Mouse (Mus musculus) ES-E14 (cell line): ENCODE measurements at regions not wholly inside any gene's neighbourhood (a gene's known extent, or its start where the extent isn't known, plus 50 kb on each side); places are given as distances from the start of the nearest gene placed in this dataset.

Experiments used
- DNase-seq: peaks from one replicate; pipeline ENCODE4 v3.0.0-alpha.2; 2013; ENCODE audit warnings: low read depth, low spot score
- H3K27ac ChIP-seq: 2 replicates; pipeline ENCODE4 v1.5.1; 2012; ENCODE audit warnings: low read depth, mild to moderate bottlenecking, low read length, moderate library complexity, mixed read lengths; ENCODE audit not compliant: poor library complexity, insufficient read depth, severe bottlenecking
- H3K36me3 ChIP-seq: 2 replicates; pipeline ENCODE4 v1.6.1; 2012; ENCODE audit warnings: mild to moderate bottlenecking, low read length, moderate library complexity, mixed read lengths; ENCODE audit not compliant: control insufficient read depth, poor library complexity, insufficient read depth, severe bottlenecking
- H3K4me1 ChIP-seq, 2 experiments: fragments of 150-350 bp in 1 of 2; sonication (generic) in 1 of 2; 2 replicates each; pipeline ENCODE4 v1.6.1; 2012; ENCODE audit warnings: low read length in 2 of 2, mild to moderate bottlenecking in 1 of 2, mixed read lengths in 1 of 2; ENCODE audit not compliant: control insufficient read depth in 2 of 2, insufficient read depth in 2 of 2, poor library complexity in 1 of 2
- H3K4me3 ChIP-seq, 2 experiments: fragments of 150-350 bp in 1 of 2; sonication (generic) in 1 of 2; 2 replicates each; pipeline ENCODE4 v1.5.1; 2012; ENCODE audit warnings: low read length in 2 of 2, low read depth in 1 of 2, mild to moderate bottlenecking in 1 of 2, mixed read lengths in 1 of 2; ENCODE audit not compliant: insufficient read depth in 1 of 2, poor library complexity in 1 of 2, severe bottlenecking in 1 of 2
- H3K9ac ChIP-seq: 2 replicates; pipeline ENCODE4 v1.6.1; 2012; ENCODE audit warnings: low read depth, mild to moderate bottlenecking, low read length, mixed read lengths; ENCODE audit not compliant: poor library complexity, insufficient read depth, severe bottlenecking
- H3K9me3 ChIP-seq: fragments of 150-350 bp; sonication (generic); 2 replicates; pipeline ENCODE4 v1.6.1; 2012; ENCODE audit warnings: low read depth, mild to moderate bottlenecking, low read length; ENCODE audit not compliant: control insufficient read depth, insufficient read depth
- CHD2 ChIP-seq: IDR thresholded peaks from 2 replicates; pipeline ENCODE4 v1.6.1; 2014; ENCODE audit warnings: mild to moderate bottlenecking, low read depth, low read length, inconsistent platforms
- HCFC1 ChIP-seq: IDR thresholded peaks from 2 replicates; pipeline ENCODE4 v1.6.1; 2012; ENCODE audit warnings: low read length, inconsistent platforms, borderline replicate concordance; ENCODE audit not compliant: insufficient read depth
- MAFK ChIP-seq: IDR thresholded peaks from 2 replicates; pipeline ENCODE4 v1.6.1; 2014; ENCODE audit warnings: mild to moderate bottlenecking, low read depth, low read length, inconsistent platforms; ENCODE audit not compliant: insufficient read depth
- ZC3H11A ChIP-seq: IDR thresholded peaks from 2 replicates; pipeline ENCODE4 v1.6.1; 2012; ENCODE audit warnings: low read depth, mild to moderate bottlenecking, inconsistent platforms, low read length, borderline replicate concordance
- ZNF384 ChIP-seq: IDR thresholded peaks from 2 replicates; pipeline ENCODE4 v1.6.1; 2012; ENCODE audit warnings: low read depth, low read length, inconsistent platforms
- in situ Hi-C, 2 experiments: fragments of 600-800 bp; cut with MboI; formaldehyde crosslinking; loops; one replicate each; pipeline ENCODE4 v1.15.1; 2025; ENCODE audit warnings: low sequenced_read_pairs in 2 of 2, inconsistent platforms in 1 of 2; ENCODE audit not compliant: unreplicated experiment in 2 of 2

DNA sequence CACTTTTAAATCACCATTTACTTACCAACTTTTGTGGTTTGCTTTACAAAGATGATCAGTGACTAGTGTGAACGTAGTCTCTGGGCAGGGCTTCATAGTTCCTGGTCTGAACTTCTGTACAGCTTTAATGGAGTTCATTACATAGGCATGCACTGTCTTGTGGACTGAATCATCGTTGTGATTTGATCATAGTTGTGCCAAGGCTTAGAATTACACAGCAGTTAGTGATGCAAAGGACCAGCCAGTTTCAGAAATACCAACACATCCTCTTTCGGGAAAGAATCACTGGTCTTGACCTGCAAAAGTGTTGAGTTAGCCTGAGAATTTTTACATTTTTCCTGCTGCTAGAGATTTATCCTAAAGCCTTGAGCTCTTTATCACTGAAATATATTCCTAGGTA lies 222.3 kb upstream of the Marcks start:
- Histone ChIP-seq H3K4me1 (no peaks in the 10 kb centered on the region), H3K4me3 (no peak overlapping the region), H3K9ac (no peak overlapping the region), H3K36me3 (no peaks in the 10 kb centered on the region), H3K9me3 (no peaks in the 10 kb centered on the region), H3K27ac (no peak overlapping the region)
- in situ Hi-C loops, result no loop called here
- no peak for DNase-seq
- TF ChIP-seq CHD2 (no peak), HCFC1 (no peak), ZNF384 (no peak), MAFK (no peak)

DNA sequence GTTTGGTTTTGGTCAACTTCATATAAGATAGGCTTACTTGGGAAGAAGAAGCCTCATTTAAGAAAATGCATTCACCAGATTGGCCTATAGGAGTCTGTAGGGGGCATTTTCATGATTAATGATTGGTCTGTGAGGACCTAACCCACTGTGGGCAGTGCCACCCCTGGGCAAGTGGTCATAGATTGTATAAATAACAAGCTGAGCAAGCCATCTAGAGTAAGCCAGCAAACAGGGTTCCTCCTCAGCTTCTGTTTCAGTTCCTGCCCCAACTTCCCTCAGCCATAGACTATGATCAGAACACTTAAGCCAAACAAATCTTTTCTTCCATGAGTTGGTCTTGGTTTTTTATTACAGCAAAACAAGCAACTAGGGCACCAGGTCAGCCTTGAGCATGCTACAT lies 220.2 kb upstream of the Marcks start:
- no peaks in the 10 kb centered on the region for H3K36me3 ChIP-seq
- no peaks in the 10 kb centered on the region for H3K9me3 ChIP-seq
- no peaks in the 10 kb centered on the region for H3K4me1 ChIP-seq
- no peak for DNase-seq
- H3K4me3 ChIP-seq, result no peak overlapping the region
- in situ Hi-C loops, result no loop called here
- H3K27ac ChIP-seq, result no peak overlapping the region
- TF ChIP-seq HCFC1, result no peak
- no peak for TF ChIP-seq CHD2
- TF ChIP-seq MAFK, result no peak
- no peak for TF ChIP-seq ZC3H11A
- TF ChIP-seq ZNF384, result no peak
- no peak overlapping the region for H3K9ac ChIP-seq

DNA sequence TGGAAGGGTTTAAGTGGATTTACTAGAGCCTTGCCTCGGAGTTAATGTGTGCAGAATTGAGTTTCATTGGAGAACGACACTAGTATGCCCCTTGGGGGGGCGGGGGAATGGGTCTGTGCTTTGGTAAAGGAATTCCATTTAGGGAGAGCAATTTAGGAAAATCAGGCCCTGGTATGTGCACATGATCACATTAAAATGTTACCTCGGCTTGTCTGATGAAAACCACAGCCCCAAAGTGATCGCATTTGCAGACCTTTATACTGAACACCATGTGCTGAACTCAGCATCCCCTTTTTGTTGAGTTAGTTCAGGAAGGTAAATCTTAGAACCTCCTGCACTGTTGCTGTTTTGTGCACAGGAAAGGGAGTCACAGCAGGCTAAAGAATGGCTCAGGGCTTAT lies 219.6 kb upstream of the Marcks start:
- no peak for DNase-seq
- Histone ChIP-seq H3K9me3 (no peaks in the 10 kb centered on the region), H3K4me3 (no peak overlapping the region), H3K4me1 (no peaks in the 10 kb centered on the region), H3K9ac (no peak overlapping the region), H3K27ac (no peak overlapping the region), H3K36me3 (no peaks in the 10 kb centered on the region)
- TF ChIP-seq ZC3H11A (no peak), MAFK (no peak), ZNF384 (no peak), HCFC1 (no peak), CHD2 (no peak)
- in situ Hi-C loops, result no loop called here

- H3K9ac ChIP-seq, result no peak overlapping the region
- H3K4me3 ChIP-seq, result no peak overlapping the region
- TF ChIP-seq MAFK (no peak), CHD2 (no peak), ZNF384 (no peak)
- H3K4me1 ChIP-seq, result no peaks in the 10 kb centered on the region
- DNase-seq, result no peak
- in situ Hi-C loops, result no loop called here
- H3K27ac ChIP-seq, result no peak overlapping the region
- H3K9me3 ChIP-seq, result no peaks in the 10 kb centered on the region
- H3K36me3 ChIP-seq, result no peaks in the 10 kb centered on the region
Observed at GRCm38 (mm10) chr10:37357304-37358060, 218.8 kb upstream of the Marcks start.

GRCm38 (mm10) chr10:37349261-37349660 lies 210.5 kb upstream of the Marcks start:
- no peak for DNase-seq
- H3K9me3 ChIP-seq, result no peaks in the 10 kb centered on the region
- no peak overlapping the region for H3K4me3 ChIP-seq
- H3K4me1 ChIP-seq, result no peaks in the 10 kb centered on the region
- H3K27ac ChIP-seq, result no peak overlapping the region
- H3K36me3 ChIP-seq, result no peaks in the 10 kb centered on the region
- TF ChIP-seq ZNF384 (no peak), HCFC1 (no peak), MAFK (no peak), CHD2 (no peak), ZC3H11A (no peak)
- in situ Hi-C loops, result no loop called here
- no peak overlapping the region for H3K9ac ChIP-seq
